Mouse (Mus musculus) intestine, postnatal 0 days (tissue): Measurements from ENCODE around the gene Dppa3. TPM values are rescaled to one million over a fixed set of nuclear protein-coding genes. Genes with fewer than 3 reads are reported as not detected.

Source experiments
- ATAC-seq: fragments of 200-750 bp; cut with Nextera tagmentation; 2 replicates; pipeline ENCODE4 v1.8.0; 2017; ENCODE audit warnings: mild to moderate bottlenecking, moderate TSS enrichment, moderate library complexity
- H3K27ac ChIP-seq: fragments of 300-500 bp; sonication (generic); 2 replicates; pipeline ENCODE4 v1.5.1; 2014; ENCODE audit warnings: mild to moderate bottlenecking, low read depth, low read length, moderate library complexity
- H3K27me3 ChIP-seq: fragments of 300-500 bp; sonication (generic); replicated peaks from 2 replicates; pipeline ENCODE4 v1.6.1; 2014; ENCODE audit warnings: low read length, mixed read lengths; ENCODE audit not compliant: control insufficient read depth, insufficient read depth
- H3K36me3 ChIP-seq: fragments of 300-500 bp; sonication (generic); 2 replicates; pipeline ENCODE4 v1.6.1; 2014; ENCODE audit warnings: mild to moderate bottlenecking, moderate library complexity; ENCODE audit not compliant: control insufficient read depth, insufficient read depth
- H3K4me1 ChIP-seq: fragments of 300-500 bp; sonication (generic); replicated peaks from 2 replicates; pipeline ENCODE4 v1.6.1; 2014; ENCODE audit warnings: antibody characterized with exemption, low read length, mixed read lengths; ENCODE audit not compliant: control insufficient read depth, insufficient read depth
- H3K4me2 ChIP-seq: fragments of 300-500 bp; sonication (generic); replicated peaks from 2 replicates; pipeline ENCODE4 v1.6.1; 2014; ENCODE audit warnings: low read depth, mild to moderate bottlenecking, moderate library complexity
- H3K4me3 ChIP-seq: fragments of 300-500 bp; sonication (generic); 2 replicates; pipeline ENCODE4 v1.5.1; 2014; ENCODE audit warnings: low read depth, low read length
- H3K9ac ChIP-seq: fragments of 300-500 bp; sonication (generic); 2 replicates; pipeline ENCODE4 v1.6.1; 2014; ENCODE audit warnings: mild to moderate bottlenecking, low read depth, low read length
- H3K9me3 ChIP-seq: fragments of 300-500 bp; sonication (generic); 2 replicates; pipeline ENCODE4 v1.6.1; 2016; ENCODE audit warnings: mixed run types; ENCODE audit not compliant: control insufficient read depth
- CTCF ChIP-seq: sonication (generic); IDR thresholded peaks from 2 replicates; pipeline ENCODE4 v1.5.1; 2016; ENCODE audit warnings: low read depth, mild to moderate bottlenecking, control low read depth, antibody characterized with exemption, moderate library complexity
- WGBS: fragments of 180-500 bp; shearing (Covaris S2); extraction: QIAGEN DNeasy Blood & Tissue Kit; methylation state at CpG from one replicate; pipeline ENCODE4 v1.1.7; 2014; 5-methylcytosine and 5-hydroxymethylcytosine counted together
- polyA plus RNA-seq: library from polyadenylated mRNA; unstranded; fragments of >200 nt; fragmentation: Nextera tagmentation; extraction: Ambion mirVana; gene quantifications from 2 replicates; pipeline ENCODE4 v1.2.1, GENCODE M21; 2015

The Dppa3 gene
- polyA plus RNA-seq, 1 experiment from 2014 or later, result not detected

DNA sequence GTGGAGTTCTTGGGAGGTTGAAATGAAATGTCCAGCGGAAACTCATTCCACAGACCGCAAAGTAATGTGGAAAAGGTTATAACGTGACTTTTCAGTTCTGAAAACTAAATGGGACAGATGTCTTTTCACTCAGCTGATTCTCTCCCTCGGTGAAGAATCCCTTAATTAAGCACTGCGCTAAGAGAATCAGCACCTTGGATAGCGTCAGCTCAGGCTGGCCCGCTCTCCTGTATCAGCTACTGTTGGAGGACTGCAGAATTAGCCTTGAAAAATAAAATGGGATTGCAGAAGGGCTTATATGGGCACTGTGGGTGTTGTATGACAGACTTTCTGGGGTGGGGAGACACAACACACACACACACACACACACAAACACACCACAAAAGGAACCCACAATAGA is 33.4 kb downstream of the Dppa3 start:
- no peak for TF ChIP-seq CTCF
- no peaks in the 10 kb centered on the region for H3K4me1 ChIP-seq
- H3K4me3 ChIP-seq, result no peak overlapping the region
- 17% methylated on average over 7 of the region's 7 CpGs for WGBS
- H3K9ac ChIP-seq, result no peak overlapping the region
- no peaks in the 10 kb centered on the region for H3K36me3 ChIP-seq
- no peak overlapping the region for H3K27ac ChIP-seq
- no peaks in the 10 kb centered on the region for H3K9me3 ChIP-seq
- ATAC-seq, result no peak
- H3K27me3 ChIP-seq, result no peaks in the 10 kb centered on the region; the same call in 1 of the 2 replicates
- H3K4me2 ChIP-seq, result no peak overlapping the region

DNA sequence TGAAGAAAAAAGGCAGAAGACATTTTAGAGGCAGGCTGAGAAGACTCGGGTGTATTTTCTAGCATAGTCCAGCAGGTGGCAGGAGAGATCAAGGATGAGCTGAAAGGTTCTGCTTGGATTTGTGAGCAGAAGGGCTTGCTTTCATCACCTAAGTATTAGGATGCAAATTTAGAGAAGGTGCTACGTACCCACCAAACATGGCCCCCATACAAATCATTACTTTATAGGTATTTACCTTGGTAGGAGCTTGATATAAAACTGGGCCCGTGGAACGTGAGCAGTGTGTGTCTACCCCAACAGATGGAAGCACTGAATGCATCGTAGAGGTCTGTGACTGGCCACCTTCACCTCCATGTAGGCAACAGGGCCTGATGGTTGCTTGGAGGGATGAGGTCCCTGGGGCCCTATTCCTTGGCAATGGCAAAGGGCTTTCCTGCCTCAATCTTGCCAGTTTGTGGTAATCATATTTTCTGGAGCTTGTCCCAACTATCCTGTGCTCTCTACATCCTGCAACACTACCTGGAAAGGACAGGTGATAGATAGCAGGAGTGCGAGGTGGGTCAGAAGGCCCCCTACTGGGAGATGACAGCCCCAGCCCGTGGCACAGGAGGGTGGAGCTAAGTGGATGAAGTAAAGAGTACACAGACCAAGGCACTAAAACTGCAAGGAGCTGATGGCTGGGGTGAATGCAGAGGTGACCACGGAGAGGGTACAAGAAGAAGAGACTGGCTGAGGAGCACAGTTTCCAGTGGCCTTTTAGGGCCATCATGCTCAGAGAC is 34.6 kb downstream of the Dppa3 start:
- no peak overlapping the region for H3K27ac ChIP-seq
- H3K4me1 ChIP-seq, result no peaks in the 10 kb centered on the region
- no peak overlapping the region for H3K9ac ChIP-seq
- no peaks in the 10 kb centered on the region; the same call in 1 of the 2 replicates for H3K27me3 ChIP-seq
- H3K4me3 ChIP-seq, result no peak overlapping the region
- peak; percentile 80 for TF ChIP-seq CTCF
- H3K9me3 ChIP-seq, result no peaks in the 10 kb centered on the region
- no peak overlapping the region for H3K4me2 ChIP-seq
- H3K36me3 ChIP-seq, result no peaks in the 10 kb centered on the region
- ATAC-seq, result no peak
- WGBS, result 25% methylated on average over 8 of the region's 8 CpGs

GRCm38 (mm10) chr6:122662551-122663264 is 36.5 kb downstream of the Dppa3 start:
- Histone ChIP-seq H3K36me3 (no peaks in the 10 kb centered on the region), H3K9me3 (no peaks in the 10 kb centered on the region), H3K4me2 (peak overlapping the region; percentile 38; the same call in 1 of the 2 replicates), H3K9ac (no peak overlapping the region), H3K4me1 (no peaks in the 10 kb centered on the region), H3K4me3 (no peak overlapping the region), H3K27ac (no peak overlapping the region), H3K27me3 (no peaks in the 10 kb centered on the region; the same call in 1 of the 2 replicates)
- no peak for TF ChIP-seq CTCF
- WGBS, result 22% methylated on average over 22 of the region's 22 CpGs
- ATAC-seq, result peak; percentile 38

GRCm38 (mm10) chr6:122663596-122664206 is 37.5 kb downstream of the Dppa3 start:
- Histone ChIP-seq H3K9ac (no peak overlapping the region), H3K27me3 (no peaks in the 10 kb centered on the region), H3K4me2 (no peak overlapping the region), H3K36me3 (no peaks in the 10 kb centered on the region), H3K4me3 (no peak overlapping the region), H3K9me3 (no peaks in the 10 kb centered on the region), H3K27ac (no peak overlapping the region), H3K4me1 (no peaks in the 10 kb centered on the region)
- TF ChIP-seq CTCF, result no peak
- WGBS, result 24% methylated on average over 14 of the region's 14 CpGs
- ATAC-seq, result no peak

DNA sequence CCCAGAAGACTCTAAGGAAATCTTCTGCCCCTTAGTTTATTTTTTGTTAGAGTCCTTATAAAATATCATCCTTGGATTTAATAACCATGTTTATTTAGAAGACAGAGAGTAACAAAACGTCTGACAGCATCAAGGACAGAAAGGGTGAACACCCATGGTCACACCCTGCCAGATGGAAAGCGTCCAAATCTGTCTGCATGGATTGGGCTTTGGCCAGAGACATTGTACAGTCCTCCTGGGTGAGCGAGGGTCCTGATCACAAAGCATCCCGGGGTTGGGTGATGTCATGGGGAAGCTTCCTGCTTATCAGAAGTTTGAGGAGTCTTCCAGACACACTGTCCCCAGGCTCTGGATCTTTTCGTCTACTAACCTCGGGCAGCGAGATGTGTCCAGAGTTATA is 39.7 kb downstream of the Dppa3 start:
- no peak overlapping the region for H3K4me3 ChIP-seq
- no peak for TF ChIP-seq CTCF
- 40% methylated on average over 7 of the region's 7 CpGs for WGBS

DNA sequence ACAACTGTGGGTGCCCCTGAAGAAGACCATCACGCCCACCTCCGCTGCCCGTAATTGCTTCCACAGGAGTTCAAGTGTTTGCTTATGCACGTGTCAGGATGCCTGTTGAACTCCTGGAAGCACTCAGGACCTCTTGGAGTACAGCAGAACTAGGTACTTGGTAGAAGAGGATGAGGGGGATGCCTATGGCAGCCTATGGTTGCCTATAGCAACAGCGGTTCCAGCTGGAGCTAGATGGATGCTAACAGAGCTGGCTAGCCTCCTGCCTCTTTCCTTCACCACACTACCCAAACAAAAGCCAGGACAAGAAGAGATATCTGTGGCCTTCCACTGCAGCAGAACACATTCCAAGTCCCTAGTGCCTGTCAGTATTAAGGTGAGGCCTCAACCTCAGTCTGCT is 41.5 kb downstream of the Dppa3 start:
- H3K4me3 ChIP-seq, result no peak overlapping the region
- no peak overlapping the region for H3K4me2 ChIP-seq
- 69% methylated on average over 5 of the region's 5 CpGs for WGBS
- no peak for TF ChIP-seq CTCF
- ATAC-seq, result no peak
- H3K27me3 ChIP-seq, result no peaks in the 10 kb centered on the region
- H3K9me3 ChIP-seq, result no peaks in the 10 kb centered on the region
- H3K4me1 ChIP-seq, result no peaks in the 10 kb centered on the region
- no peak overlapping the region for H3K9ac ChIP-seq
- H3K27ac ChIP-seq, result no peak overlapping the region
- no peaks in the 10 kb centered on the region for H3K36me3 ChIP-seq

More for the DNA sequence above, 39.7 kb downstream of the Dppa3 start:
- Histone ChIP-seq H3K9me3 (no peaks in the 10 kb centered on the region), H3K9ac (no peak overlapping the region), H3K27ac (no peak overlapping the region), H3K4me1 (no peaks in the 10 kb centered on the region), H3K4me2 (no peak overlapping the region), H3K27me3 (no peaks in the 10 kb centered on the region), H3K36me3 (no peaks in the 10 kb centered on the region)
- ATAC-seq, result no peak
